Mouse (Mus musculus): ENCODE data around the gene Cep85l. TPM values are rescaled to one million over a fixed set of nuclear protein-coding genes. Genes with fewer than 3 reads are reported as not detected.
A peak's percentile ranks its signal among the peaks of the same experiment; 100 is the strongest.

The Cep85l gene
- polyA plus RNA-seq, 1 experiment from 2014 or later: 5.4 TPM

DNA sequence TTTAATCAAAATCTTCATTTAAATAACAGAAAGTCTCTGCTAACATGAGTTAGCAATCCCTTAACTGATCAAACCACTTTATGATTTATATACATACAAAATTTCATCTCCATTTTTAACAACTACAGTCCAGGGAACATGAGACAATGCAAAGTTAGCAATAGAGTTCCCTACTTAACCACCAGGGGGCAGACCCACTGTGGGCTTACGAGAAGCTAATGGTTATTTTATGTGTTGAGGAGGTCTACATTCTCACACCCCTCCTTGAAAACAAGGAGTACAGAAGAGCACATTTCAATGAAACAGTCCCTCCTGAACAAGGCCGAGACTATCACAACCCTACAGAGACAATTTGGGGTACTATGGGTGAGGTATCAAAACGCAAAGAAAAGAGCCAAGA lies 33.2 kb downstream of the Cep85l start:
- Histone ChIP-seq H3K9ac (replicated peaks) (no peak overlapping the region), H3K4me2 (ENCODE audit: low read depth, low read length) (no peak overlapping the region), H3K27me3 (ENCODE audit: insufficient read depth, low read length) (no peaks in the 10 kb centered on the region), H3K9me3 (ENCODE audit: low read length) (no peaks in the 10 kb centered on the region), H3K4me3 (ENCODE audit: low read depth, low read length) (no peak overlapping the region), H3K36me3 (replicated peaks; ENCODE audit: insufficient read depth, low read length) (peaks cover 26% of the 10 kb centered on the region), H3K4me1 (ENCODE audit: insufficient read depth) (peaks cover 3% of the 10 kb centered on the region; the same call in 1 of the 2 replicates), H3K27ac (ENCODE audit: low read depth) (no peak overlapping the region)
- TF ChIP-seq CTCF (IDR thresholded peaks at IDR 0.05; ENCODE audit: low read depth) (peak; percentile 90), EP300 (IDR thresholded peaks at IDR 0.05; ENCODE audit: low read depth) (no peak)
- peak; percentile 46 for DNase-seq
- ATAC-seq: no peak
- WGBS (ENCODE audit: insufficient replicate concordance): 57% methylated on average over 3 of the region's 3 CpGs

DNA sequence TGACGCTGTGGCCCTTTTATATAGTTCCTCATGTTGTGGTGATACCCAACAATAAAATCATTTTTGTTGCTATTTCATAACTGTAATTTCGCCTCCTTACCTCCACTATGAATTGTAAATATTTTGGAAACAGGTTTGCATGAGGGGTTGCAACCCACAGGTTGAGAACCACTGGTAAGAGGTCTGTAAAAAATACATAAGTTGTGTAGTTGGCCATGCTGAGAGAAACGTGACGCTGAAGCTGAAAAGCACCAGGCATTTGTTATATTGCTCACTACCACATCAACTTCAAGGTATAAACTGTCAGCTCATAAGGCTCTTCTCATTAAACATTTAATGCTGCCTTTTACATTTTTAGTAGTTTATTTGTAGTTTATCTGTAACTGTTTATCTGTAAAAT lies 34.2 kb downstream of the Cep85l start:
- H3K4me2 ChIP-seq (ENCODE audit: low read depth, low read length): no peak overlapping the region
- no peaks in the 10 kb centered on the region for H3K27me3 ChIP-seq (ENCODE audit: insufficient read depth, low read length)
- no peak overlapping the region for H3K27ac ChIP-seq (ENCODE audit: low read depth)
- H3K4me3 ChIP-seq (ENCODE audit: low read depth, low read length): no peak overlapping the region
- ATAC-seq: no peak
- H3K9ac ChIP-seq (replicated peaks): no peak overlapping the region
- H3K9me3 ChIP-seq (ENCODE audit: low read length): no peaks in the 10 kb centered on the region
- peaks cover 26% of the 10 kb centered on the region for H3K36me3 ChIP-seq (replicated peaks; ENCODE audit: insufficient read depth, low read length)
- TF ChIP-seq CTCF (IDR thresholded peaks at IDR 0.05; ENCODE audit: low read depth) (no peak), EP300 (IDR thresholded peaks at IDR 0.05; ENCODE audit: low read depth) (no peak)
- 83% methylated on average over 4 of the region's 4 CpGs for WGBS (ENCODE audit: insufficient replicate concordance)
- peaks cover 3% of the 10 kb centered on the region; the same call in 1 of the 2 replicates for H3K4me1 ChIP-seq (ENCODE audit: insufficient read depth)
- DNase-seq: no peak

DNA sequence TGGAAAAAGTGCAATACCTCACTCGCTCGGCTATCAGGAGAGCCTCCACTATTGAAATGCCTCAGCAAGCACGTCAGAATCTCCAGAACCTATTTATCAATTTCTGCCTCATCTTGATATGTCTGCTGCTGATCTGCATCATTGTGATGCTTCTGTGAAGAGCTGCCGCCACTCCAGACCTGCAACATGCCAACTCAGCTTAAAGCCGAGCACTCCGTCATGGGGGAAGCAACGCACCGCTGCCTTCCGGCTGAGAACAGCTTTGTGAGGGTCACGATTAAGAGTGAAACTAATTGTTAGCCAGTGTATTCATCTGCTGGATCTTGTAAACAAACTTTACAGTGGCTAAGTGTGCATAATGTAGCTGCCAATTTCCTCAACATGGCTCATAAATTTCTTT lies 35.9 kb downstream of the Cep85l start:
- Histone ChIP-seq H3K4me1 (ENCODE audit: insufficient read depth) (peaks cover 3% of the 10 kb centered on the region; the same call in 1 of the 2 replicates), H3K9ac (replicated peaks) (no peak overlapping the region), H3K4me2 (ENCODE audit: low read depth, low read length) (no peak overlapping the region), H3K4me3 (ENCODE audit: low read depth, low read length) (no peak overlapping the region), H3K9me3 (ENCODE audit: low read length) (no peaks in the 10 kb centered on the region), H3K36me3 (replicated peaks; ENCODE audit: insufficient read depth, low read length) (peaks cover 20% of the 10 kb centered on the region), H3K27ac (ENCODE audit: low read depth) (no peak overlapping the region), H3K27me3 (ENCODE audit: insufficient read depth, low read length) (no peaks in the 10 kb centered on the region)
- DNase-seq (no peak), ATAC-seq (no peak)
- WGBS (ENCODE audit: insufficient replicate concordance): 78% methylated on average over 10 of the region's 10 CpGs
- TF ChIP-seq CTCF (IDR thresholded peaks at IDR 0.05; ENCODE audit: low read depth): no peak
- no peak for TF ChIP-seq EP300 (IDR thresholded peaks at IDR 0.05; ENCODE audit: low read depth)

DNA sequence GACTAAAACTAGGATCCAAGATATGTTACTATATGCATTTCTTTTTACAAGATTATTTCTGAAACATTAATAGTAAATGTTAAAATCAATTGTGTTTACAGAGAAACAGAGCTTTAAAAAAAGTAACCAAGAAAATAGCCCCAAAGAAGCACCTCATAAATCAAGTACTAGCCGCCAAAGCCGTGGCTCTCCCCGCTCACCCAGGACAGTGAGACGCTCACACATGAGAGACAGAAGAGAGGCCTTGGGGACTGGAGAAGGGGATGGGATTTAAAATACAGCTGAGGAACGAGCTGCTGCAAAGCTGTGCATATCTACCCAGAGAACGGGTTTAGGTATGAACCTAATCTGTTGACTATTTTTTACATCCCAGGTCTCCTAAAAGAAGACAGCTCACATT lies 36.4 kb downstream of the Cep85l start:
- no peaks in the 10 kb centered on the region for H3K27me3 ChIP-seq (ENCODE audit: insufficient read depth, low read length)
- no peak overlapping the region for H3K27ac ChIP-seq (ENCODE audit: low read depth)
- 76% methylated on average over 6 of the region's 6 CpGs for WGBS (ENCODE audit: insufficient replicate concordance)
- H3K36me3 ChIP-seq (replicated peaks; ENCODE audit: insufficient read depth, low read length): peaks cover 15% of the 10 kb centered on the region
- H3K4me2 ChIP-seq (ENCODE audit: low read depth, low read length): no peak overlapping the region
- no peak for DNase-seq
- TF ChIP-seq EP300 (IDR thresholded peaks at IDR 0.05; ENCODE audit: low read depth) (no peak), CTCF (IDR thresholded peaks at IDR 0.05; ENCODE audit: low read depth) (no peak)
- no peak overlapping the region for H3K9ac ChIP-seq (replicated peaks)
- no peaks in the 10 kb centered on the region for H3K9me3 ChIP-seq (ENCODE audit: low read length)
- no peak overlapping the region for H3K4me3 ChIP-seq (ENCODE audit: low read depth, low read length)
- H3K4me1 ChIP-seq (ENCODE audit: insufficient read depth): peaks cover 3% of the 10 kb centered on the region; the same call in 1 of the 2 replicates
- ATAC-seq: no peak

DNA sequence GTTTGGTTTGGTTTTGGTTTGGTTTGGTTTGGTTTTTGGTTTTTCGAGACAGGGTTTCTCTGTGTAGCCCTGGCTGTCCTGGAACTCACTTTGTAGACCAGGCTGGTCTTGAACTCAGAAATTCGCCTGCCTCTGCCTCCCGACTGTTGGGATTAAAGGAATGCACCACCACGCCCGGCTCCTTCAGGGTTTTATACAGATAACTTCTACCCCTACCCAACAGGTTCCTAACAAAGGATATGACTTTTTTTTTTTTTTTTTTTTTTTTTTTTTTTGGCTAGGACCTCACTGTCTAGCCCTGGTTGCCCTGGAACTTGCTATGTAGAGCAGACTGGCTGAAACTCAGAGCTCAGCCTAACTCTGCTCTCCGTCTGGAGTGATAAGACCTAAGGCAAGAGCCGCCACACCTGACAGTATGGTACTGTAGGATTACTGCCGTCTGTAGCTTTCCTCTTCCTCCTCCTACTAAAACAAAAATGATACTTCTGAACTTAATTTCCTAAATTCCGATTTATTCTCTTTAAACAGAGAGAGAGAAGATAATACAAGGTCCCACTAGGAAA lies 37.5 kb downstream of the Cep85l start:
- 0 out of 2 replicates have a peak, but pooled peaks have one; percentile 31 for ATAC-seq

DNA sequence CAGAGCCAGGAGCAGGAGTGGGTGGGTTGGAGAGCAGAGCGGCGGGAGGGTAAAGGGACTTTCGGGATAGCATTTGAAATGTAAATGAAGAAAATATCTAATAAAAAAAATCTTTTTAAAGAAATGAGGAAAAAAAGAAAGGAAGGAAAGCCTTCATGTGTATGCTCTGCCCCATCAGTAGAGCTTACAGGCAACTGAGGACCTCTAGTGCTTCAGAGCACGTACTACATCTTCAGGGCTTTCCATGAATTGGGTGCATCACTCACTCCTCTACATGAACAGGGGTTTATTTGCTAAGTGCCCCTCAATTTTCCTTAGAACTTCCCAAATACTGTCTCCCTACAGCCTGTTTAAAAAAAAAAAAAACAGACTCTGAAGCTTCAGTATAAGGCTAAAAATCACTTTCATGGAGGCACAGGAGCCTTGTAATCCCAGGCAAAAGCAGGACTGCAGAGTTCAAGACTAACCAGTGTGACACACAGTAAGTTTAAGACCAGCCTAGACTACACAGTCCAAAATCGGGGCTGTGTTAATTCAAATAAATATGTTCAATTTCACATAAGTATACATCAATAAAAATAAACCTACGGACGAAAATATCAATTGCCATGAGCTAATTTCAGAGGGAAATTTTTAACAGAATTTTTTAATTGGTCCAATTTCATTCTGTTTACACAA lies 38.3 kb downstream of the Cep85l start:
- no peak overlapping the region for H3K27ac ChIP-seq (ENCODE audit: low read depth)
- H3K36me3 ChIP-seq (replicated peaks; ENCODE audit: insufficient read depth, low read length): peaks cover 4% of the 10 kb centered on the region; the same call in 1 of the 2 replicates
- no peak overlapping the region for H3K9ac ChIP-seq (replicated peaks)
- peaks cover 3% of the 10 kb centered on the region; the same call in 1 of the 2 replicates for H3K4me1 ChIP-seq (ENCODE audit: insufficient read depth)
- WGBS (ENCODE audit: insufficient replicate concordance): 76% methylated on average over 7 of the region's 7 CpGs
- peak; percentile 54; the same call in 1 of the 2 replicates for ATAC-seq
- H3K9me3 ChIP-seq (ENCODE audit: low read length): no peaks in the 10 kb centered on the region
- DNase-seq: no peak
- peak; percentile 79 for TF ChIP-seq CTCF (IDR thresholded peaks at IDR 0.05; ENCODE audit: low read depth)
- TF ChIP-seq EP300 (IDR thresholded peaks at IDR 0.05; ENCODE audit: low read depth): no peak
- H3K4me3 ChIP-seq (ENCODE audit: low read depth, low read length): no peak overlapping the region
- H3K4me2 ChIP-seq (ENCODE audit: low read depth, low read length): no peak overlapping the region
- H3K27me3 ChIP-seq (ENCODE audit: insufficient read depth, low read length): no peaks in the 10 kb centered on the region

More for the DNA sequence above, 37.5 kb downstream of the Cep85l start:
- no peaks in the 10 kb centered on the region for H3K9me3 ChIP-seq (ENCODE audit: low read length)
- WGBS (ENCODE audit: insufficient replicate concordance): 77% methylated on average over 9 of the region's 9 CpGs
- no peak overlapping the region for H3K4me3 ChIP-seq (ENCODE audit: low read depth, low read length)
- no peak for DNase-seq
- no peak overlapping the region for H3K27ac ChIP-seq (ENCODE audit: low read depth)
- H3K4me1 ChIP-seq (ENCODE audit: insufficient read depth): peaks cover 3% of the 10 kb centered on the region; the same call in 1 of the 2 replicates
- no peak overlapping the region for H3K4me2 ChIP-seq (ENCODE audit: low read depth, low read length)
- H3K9ac ChIP-seq (replicated peaks): no peak overlapping the region
- no peaks in the 10 kb centered on the region for H3K27me3 ChIP-seq (ENCODE audit: insufficient read depth, low read length)
- peaks cover 7% of the 10 kb centered on the region; the same call in 1 of the 2 replicates for H3K36me3 ChIP-seq (replicated peaks; ENCODE audit: insufficient read depth, low read length)
- no peak for TF ChIP-seq CTCF (IDR thresholded peaks at IDR 0.05; ENCODE audit: low read depth)
- TF ChIP-seq EP300 (IDR thresholded peaks at IDR 0.05; ENCODE audit: low read depth): no peak

All from liver, postnatal 0 days (tissue).